Mouse (Mus musculus) ovary, postnatal 36 days (tissue): Measurements from ENCODE around the gene Eef1a1.
A peak's percentile ranks its signal among the peaks of the same experiment; 100 is the strongest.
"Not testable (repeated sequence)": the region's sequence is repeated elsewhere in the genome, so short reads cannot be mapped to it uniquely, and the experiment has no call there.

ENCODE experiments used
- DNase-seq: peaks from one replicate; pipeline ENCODE4 v3.0.0; 2022; ENCODE audit warnings: low spot score, mixed read lengths

The Eef1a1 gene

DNA sequence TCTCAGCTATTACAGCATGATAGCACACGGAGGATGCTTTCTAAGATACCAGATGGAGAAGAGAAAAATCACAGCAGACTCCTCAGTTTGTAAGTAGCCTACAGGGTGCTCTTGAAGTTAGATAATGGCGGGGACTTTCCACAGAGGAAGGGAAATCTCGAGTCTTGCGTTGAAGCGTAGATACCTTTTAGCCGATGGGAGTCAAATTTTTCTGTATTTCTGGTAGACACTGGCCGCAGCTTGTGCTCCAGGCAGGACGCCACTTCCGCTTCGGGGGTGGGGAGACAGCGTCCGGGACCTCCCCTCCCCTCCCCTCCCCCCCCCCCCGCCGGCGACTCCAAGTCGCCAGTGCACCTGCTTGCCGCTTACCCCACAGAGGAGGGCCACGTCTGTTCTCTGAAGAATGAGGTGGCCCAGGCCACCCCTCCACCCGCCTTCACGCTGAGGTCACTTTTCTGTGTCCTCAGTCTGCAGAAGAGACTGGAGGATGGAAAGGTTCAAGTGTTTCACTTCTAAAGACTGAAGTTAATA is at the start of gene Eef1a1:
Gene Eef1a1 (minus strand): TSS at position 262 of the 531 bp plus-strand sequence.
- DNase-seq: peak; percentile 63

DNA sequence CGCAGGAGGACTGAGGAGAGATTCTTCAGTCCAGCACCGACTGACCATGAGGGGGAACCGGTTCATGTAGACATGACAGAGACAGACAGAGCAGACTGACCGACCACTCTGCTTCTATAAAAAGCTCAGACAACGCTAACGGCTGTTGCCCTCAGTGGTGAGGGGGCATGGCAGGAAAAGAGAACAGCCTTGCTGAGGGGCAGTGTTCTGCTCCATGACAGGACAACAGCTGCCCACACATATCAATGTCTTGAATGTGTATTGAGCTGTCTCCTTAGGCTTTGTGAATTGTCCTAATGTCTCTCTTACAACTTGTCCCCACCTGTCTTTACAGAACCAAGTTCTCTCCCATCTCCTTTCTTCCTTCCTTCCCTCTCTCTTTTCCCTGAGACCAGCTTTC is 49.5 kb upstream of the Eef1a1 start:
- DNase-seq: no peak

DNA sequence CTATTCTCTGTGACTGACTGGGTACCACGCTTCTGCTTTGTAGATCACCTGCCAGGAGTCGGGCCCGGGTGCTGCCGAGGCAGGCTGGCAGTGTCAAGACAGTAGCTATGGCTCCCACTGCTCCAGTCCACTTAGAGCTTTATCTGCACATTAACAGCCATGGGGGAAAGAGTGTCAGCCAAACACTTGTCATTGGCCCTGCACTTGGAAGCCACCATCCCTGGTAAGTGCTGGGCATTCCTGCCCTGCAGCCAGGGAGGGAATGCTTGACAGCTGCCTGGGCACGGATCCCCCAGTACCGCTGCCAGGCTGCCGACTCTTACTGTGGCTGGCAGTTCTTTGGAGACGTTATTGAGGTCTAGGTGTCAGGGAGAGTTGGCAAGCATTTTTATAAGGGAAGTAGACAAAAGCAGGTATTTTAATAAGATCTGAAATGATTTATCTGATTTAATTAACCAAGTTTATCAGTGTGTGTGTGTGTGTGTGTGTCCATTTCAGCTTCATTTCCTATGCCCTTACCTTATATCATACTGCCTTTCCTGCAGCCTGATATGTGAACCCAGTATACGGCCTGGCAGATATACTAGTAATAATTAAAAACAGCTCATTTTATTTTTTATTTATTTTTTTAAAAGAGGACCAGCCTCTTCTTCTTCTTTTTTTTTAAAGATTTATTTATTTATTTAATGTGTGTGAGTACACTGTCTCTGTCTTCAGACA is 48.4 kb upstream of the Eef1a1 start:
- no peak for DNase-seq

DNA sequence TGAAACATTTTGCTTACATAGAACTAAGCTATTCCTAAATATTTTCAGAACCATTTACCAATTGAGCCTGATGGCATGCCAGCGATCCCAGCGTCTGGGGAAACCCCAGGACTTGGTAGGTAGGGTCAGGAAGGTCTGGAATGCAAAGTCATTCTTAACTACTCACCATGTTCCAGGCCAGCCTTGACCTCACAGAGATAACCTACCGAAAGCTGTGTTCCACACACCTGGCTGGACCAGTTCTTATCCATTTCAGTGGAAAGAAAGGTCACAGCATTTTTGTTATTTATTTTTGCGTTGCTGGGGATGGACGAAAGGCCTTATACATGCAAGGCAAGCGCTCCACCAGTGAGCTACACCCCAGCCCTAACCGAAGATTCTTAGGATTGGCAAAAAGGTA is 45.7 kb upstream of the Eef1a1 start:
- no peak for DNase-seq

DNA sequence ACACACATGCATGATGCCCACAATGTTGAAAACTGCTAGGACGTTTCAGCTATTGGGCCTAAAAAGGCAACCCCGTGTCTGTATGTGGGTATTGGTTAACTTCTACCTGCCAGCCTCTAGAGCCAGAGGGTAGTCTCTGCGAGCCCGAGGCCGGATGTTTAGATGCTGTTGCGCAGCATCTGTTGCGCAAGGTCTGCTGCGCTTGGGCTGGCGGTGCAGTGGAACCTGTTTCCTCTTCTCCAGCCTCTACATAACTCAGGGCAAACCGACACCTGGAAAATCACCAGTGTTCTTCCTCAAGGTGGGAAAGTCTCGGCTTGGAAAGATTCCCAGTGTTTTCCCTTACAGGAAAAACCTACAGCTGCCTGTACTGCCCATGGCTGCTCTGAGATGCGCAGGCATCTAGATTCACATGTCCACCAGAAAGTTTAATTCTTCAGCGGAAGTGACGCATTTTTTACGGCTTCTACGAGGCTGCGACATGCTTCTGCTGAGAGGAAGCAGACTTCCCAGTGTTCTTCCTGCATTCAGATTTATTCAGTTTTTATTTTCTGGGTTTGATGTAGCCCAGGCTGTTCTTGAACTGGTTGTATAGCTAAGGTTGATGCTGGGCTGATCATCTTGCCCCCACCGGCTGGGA is 44.5 kb upstream of the Eef1a1 start:
- no peak for DNase-seq

DNA sequence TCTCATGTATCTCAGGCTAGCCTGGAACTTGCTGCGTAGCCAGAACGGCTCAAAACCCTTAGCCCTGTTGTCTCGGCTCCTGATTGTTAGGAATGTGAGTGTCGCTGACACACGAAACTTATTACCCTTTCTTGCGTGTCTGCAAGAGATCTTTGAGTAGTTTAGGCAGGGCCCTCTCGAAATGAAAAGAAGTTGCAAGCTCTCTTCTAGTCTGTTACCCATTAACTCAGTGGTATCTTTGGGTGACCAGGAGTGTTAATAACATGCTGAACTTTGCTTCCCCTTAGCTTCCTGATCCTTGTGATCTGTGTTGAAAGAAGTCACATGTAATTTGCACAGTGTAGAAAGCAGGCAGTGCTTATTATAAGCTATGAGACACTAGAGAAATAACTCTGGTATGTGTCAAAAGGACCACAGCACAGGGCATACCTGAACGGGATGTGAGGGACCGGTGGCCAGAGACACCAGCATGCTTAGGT is 43.4 kb upstream of the Eef1a1 start:
- no peak for DNase-seq

DNA sequence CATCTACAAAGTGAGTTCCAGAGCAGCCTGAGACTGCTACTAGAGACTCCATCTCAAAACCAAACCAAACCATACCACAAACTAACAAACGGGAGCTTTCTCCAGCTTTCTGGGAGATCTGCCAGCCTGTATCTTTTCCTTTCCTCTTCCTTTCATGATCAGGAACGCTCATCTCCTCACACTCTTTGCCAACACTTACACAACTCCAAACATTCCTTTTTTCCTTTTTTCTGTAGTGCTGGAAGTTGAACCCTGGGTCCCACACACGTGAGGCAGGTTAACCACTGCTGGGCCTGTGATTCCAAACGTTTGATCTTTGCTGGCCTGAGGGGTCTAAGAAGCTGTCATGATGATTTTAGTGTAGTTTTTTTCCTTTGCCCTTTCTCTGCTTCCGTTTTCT is 42.9 kb upstream of the Eef1a1 start:
- no peak for DNase-seq

DNA sequence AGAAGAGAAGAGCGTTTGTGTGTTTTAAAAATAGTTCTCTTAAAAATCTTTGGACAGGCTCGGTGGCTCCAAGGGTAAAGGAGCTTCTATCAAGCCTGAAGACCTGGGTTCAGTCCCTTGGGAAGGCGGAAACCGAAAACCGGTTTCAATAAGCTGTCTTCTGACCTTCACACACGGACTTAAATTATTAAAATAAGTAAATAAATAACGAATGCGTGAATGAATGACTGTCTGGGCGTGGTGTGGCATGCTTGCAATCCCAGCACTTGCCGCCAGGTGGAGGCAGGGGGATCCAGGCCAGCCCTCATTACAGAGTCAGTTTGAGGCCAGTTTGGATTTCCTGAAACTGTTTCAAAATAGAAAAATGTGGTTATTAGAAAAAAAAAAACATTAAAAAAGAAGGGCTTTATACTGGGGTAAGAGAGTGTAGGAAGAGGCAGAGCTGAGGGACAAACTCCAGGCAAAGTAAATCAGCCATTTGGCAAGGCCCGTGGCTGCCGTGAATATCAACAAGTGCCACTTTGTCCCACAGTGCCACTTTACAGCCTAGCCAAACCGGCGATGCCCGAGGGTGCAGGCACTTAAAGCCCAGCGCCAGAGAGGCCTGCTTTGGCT is 38.9 kb upstream of the Eef1a1 start:
- DNase-seq: peak; percentile 79

DNA sequence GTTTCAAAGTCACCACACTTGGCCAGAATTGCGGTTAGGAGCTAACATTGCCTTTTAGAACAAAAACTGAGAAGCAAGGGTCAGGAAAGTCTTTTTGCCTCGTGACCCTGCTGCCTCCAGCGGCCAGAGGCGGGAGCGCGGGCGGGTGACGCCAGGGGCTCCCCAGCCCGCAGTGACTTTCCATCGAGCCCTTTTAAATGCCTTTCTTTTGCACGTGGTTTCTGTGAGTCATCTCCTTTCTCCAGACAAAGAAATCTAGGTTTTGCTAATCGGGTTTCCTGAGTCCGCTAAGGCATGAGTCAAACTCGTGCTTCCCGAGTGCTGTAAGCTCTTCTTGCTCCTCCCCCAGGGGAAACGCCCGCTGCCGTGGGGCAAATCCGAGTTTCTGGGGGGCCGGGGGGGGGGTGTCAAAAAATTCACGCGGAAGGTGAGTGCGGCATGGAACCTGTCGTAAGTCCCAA is 38.4 kb upstream of the Eef1a1 start:
- DNase-seq: peak; percentile 76

DNA sequence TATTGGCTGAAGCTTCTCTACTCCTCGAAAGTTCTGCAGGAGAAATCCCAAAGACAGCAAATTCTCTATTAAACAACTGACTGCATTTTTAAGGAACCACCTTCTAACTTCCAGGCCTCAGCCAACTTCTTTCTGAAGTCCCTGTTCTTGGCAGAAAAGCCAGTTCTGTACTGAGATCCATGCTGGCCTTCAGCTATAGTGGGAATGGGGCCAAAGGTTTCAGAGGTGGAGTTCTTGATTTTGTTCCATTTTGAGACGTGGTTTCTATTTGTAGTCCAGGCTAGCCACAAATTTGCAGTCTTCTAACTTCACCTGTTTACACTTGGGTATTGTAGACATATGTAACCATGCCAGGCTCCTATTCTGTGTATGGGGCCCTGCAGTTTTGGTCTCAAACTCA is 37.3 kb upstream of the Eef1a1 start:
- DNase-seq: no peak

DNA sequence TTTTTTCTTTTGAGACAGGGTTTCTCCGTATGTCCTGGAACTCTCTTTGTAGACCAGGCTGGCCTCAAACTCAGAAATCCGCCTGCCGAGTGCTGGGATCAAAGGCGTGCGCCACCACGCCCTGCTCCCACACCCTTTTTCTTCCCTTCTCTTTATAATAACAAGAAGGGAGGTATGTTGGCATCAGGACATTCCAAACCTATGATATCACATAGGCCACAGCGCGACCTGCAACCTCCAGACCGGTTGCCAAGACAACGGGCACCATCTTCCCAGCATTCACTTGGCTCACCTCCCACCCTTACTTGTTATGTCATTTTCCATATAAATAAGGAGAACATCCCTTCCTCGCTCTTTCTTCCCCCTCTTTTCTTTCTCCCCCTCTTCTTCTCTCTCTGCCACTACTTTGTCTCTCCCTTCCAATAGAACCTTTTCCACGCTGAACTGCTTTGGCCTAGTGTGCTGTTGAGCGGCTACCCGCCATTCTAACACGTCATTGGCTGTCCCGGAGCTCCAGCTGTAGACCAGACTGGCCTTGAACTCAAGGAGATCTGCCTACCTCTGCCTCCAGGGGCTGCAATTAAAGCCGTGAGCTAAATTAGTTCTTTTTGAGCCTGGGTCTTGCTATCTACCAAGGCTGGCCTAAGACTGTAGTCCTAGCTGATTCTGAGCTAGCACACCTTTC is 36.6 kb upstream of the Eef1a1 start:
- no peak for DNase-seq

DNA sequence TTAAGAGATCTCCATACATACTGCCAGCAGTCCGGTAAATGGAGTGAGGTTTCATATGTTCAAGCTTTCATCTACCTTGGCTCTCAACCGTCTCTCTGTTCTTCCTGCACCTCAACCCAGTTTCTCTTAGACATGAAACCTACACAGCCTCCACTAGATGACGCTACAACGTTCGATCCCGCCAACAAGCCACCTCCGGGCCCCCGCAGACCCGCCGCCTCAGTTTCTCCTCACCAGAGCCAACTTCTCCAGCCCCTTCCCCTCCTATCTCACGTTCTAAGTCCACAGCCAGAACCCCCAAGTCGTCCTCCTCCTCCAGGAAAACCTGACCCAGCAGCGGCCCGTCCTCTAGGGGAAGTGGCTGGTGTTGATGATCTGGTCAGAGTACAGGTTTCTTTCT is 32.7 kb upstream of the Eef1a1 start:
- peak; percentile 18 for DNase-seq

DNA sequence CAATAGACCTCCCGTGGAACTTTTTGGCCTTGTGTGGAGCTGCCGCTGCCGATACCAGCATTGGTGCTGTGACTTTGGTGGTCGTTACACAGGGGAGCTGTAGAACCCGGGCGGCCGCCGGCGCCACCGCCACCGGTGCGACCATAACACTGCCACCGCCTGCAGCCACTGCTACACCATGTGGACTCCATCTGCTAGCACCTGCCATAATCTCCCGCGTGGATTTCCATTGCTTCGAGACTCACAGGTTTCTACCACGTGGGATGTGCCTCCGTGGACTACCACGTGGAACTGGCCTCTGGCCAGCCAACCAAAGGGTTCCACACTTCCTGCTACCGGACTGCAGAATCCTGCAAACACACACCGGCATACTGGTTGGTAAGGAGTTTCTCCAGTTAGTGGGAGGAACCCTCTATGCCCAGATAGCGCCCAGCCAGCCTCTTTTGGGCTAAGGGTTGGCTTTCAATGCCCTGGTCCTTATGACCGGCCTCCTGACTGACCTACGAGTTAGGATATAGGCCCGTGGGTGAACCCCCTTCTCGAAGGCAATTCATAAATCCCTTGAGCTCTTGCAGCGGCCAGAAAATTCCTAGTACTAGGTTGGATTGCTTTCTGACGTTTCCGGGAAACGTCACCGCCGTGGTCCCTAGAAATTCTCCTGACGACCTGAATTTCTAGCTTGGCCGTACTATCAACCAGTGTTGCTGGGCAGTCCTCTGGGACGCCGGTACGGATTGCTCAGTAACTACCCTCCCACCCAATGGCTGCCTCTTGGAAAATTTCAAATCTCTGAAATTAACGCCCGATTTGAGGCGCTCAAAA is 32.0 kb upstream of the Eef1a1 start:
- DNase-seq: peak; percentile 60

DNA sequence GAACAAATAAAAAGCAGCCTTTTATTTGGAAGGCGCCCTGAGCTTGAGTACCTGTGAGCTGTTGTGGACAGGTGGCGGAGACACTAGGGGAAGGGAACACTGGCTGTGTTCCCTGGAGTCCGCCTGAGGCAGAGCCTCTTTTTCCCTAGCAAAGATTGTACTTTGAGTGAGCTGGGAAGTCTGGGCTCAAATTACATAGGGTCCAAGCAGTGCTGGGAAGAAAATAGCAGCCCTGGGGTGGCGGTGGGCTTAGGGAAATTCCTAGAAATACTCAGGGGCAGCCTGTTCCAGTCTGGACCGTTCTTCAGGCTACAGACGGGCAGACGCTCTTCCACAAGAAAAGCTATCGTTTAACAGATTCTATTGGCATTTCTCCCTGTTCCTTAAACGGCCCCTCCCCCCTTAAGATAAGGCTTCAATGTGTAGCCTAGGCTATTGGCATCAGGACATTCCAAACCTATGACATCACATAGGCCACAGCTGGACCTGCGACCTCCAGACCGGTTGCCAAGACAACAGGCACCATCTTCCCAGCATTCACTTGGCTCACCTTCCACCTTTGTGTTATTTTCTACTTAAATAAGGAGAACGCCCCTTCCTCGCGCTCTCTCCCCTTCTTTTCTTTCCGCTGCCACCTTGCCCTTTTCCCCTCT is 31.3 kb upstream of the Eef1a1 start:
- DNase-seq: peak; percentile 41

DNA sequence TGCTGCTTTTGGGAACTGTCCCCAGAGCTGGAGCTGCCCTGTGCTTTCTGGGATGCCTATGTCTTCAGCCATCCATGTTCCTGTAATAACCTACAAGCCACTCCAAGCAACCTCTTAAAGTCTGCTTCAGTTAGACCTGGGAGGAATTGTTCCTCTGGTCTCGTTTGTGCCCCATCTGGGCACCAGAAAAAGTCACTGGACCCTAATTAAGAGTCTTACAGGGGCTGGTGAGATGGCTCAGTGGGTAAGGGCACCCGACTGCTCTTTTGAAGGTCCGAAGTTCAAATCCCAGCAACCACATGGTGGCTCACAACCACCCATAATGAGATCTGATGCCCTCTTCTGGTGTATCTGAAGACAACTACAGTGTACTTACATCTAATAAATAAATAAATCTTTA is 28.3 kb upstream of the Eef1a1 start:
- DNase-seq: not testable (repeated sequence)

DNA sequence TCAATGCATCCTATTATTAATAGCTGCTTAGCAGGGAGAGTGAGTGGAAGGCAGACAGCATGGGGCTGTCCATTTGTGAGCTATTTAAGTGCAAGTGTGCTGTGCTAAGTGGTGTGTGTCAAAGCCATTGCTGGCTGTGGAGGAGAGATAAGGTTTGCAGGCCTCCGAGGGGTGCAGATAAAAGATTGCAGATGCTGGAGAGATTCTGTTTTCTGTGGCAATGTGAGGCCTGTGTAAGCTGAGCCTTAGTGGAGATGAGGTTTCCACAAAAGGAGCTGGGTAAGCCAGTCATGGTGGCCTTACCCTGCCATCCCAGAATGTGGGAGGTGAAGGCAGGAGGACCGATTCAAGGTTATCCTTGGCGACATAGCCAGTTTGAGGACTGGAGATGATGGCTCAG is 27.2 kb upstream of the Eef1a1 start:
- DNase-seq: no peak

DNA sequence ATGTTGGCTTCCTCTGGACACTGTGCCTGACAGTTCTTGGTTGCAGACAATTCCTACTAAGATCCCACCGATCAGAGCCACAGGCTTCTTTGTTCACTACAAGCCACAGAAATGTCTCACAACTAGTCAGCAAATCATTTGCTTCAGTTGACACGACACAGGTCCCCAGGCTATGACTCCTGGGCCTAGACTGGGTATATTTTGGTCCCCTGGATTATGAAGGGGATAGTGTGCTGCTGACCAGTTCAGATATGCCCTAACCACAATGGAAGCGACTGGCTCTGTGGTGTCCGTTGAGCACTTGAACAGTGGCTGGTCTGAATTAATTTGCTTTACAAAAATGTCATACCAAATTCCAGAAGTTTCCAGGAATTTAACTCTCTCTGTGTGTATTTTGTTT is 25.7 kb upstream of the Eef1a1 start:
- no peak for DNase-seq

DNA sequence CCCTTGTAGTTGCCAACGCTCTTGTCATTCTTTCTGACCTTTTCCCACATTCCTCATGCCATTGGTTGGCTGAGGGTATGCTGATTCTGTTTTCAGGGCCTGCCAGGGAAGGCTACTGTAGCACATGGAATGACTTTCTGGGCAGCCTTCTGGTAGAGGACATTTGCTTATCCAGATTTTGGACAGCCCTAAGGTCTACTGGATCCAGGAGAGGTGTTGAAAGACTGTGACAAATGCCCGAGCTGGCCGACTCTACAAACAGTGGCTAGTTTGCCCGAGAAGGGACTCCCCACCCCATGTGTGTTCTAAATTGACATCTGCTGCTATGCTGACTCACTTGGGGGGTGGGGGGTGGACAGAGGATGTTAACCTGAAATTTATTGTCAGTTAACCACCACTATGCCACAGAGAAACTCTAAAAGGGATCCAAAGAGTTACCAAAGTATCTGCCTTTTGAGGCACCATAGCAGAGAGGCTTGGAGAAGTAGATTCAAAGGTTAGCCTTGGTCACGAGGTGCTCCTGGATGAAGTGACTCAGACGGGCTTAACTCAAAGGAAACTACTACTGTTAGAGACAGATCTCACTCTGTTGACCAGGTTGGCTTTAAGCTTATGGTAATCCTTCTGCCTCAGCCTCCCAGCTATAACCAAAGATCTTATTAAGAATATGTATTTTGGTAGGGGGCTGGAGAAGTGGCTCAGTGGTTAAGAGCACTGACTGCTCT is 25.0 kb upstream of the Eef1a1 start:
- no peak for DNase-seq

DNA sequence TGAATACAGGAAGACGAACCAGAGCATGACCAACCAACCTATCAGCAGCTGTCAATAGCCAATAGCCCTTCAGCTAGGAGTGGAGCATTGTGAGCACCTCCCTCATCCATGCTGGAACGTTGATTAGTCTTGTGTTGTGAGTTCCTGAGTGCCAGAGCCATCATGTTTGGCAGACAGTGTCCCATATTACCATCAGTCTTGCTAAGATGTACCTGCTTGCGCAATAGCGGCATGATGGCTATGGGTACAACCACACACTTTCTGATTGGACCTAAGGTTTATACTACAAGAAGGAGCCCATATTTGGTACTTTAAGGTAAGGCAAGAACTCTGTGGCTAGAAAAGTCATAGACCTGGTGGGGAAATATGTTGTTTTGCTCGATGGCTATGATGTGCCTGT is 22.8 kb upstream of the Eef1a1 start:
- DNase-seq: no peak

DNA sequence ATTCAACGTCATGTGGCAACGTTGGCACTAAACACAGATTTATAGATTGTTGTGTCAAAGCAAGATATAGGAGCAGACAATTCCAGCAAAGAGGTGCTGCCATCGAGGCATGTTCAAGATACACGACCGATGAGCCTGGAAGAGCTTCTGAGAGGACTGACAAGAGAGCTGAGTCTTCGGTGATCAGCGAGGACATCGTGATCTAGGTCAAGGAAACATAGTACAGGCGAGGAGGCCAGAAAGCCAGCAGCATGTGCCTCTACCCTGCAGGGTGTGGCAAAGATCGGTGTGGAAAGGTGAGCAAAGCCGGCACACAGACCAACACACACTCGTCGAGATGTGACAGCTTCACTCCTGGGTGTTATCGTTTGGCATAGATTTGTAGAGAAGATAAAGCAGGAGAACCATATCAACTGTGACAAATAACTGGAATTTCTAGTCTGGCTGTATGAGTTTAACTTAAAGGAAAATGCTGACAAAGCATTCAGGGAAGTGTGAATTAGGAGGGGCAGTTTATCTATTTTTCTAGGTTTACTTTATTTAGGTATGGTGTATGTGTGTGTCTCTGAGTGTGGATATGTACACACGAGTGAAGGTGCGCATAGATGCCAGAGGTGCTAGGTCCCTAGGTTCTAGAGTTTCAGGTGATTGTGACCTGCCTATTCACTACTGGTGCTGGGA is 19.3 kb upstream of the Eef1a1 start:
- DNase-seq: no peak
